Mouse (Mus musculus) CH12.LX (cell line): ENCODE measurements around the gene Mms19. TPM values are rescaled to one million over a fixed set of nuclear protein-coding genes. Genes with fewer than 3 reads are reported as not detected.

Experiments
- DNase-seq: peaks from one replicate; pipeline ENCODE4 v3.0.0-alpha.2; 2013; ENCODE audit errors: extremely low read depth
- H3K27ac ChIP-seq: 2 replicates; pipeline ENCODE4 v1.5.1; 2012; ENCODE audit warnings: low read depth, mild to moderate bottlenecking, control low read depth, moderate library complexity; ENCODE audit not compliant: insufficient read depth
- H3K27me3 ChIP-seq: replicated peaks from 2 replicates; pipeline ENCODE3; 2012; ENCODE audit warnings: inconsistent platforms
- H3K36me3 ChIP-seq, 2 experiments: replicated peaks in 1 of 2; 2 replicates each; pipeline versions ENCODE3 to v1.6.1; 2012; ENCODE audit warnings: inconsistent platforms in 1 of 2, low read length in 1 of 2, mild to moderate bottlenecking in 1 of 2, mixed read lengths in 1 of 2, moderate library complexity in 1 of 2; ENCODE audit not compliant: control insufficient read depth in 1 of 2, insufficient read depth in 1 of 2
- H3K4me1 ChIP-seq, 2 experiments: 2 replicates each; pipeline ENCODE4 v1.6.1; 2012; ENCODE audit warnings: inconsistent platforms in 1 of 2, moderate library complexity in 1 of 2; ENCODE audit not compliant: insufficient read depth in 2 of 2, control insufficient read depth in 1 of 2
- H3K4me2 ChIP-seq: 2 replicates; pipeline ENCODE4 v1.6.1; 2012; ENCODE audit warnings: low read depth, mild to moderate bottlenecking, control low read depth; ENCODE audit not compliant: poor library complexity, insufficient read depth, severe bottlenecking
- H3K4me3 ChIP-seq, 3 experiments: fragments of 150-350 bp in 1 of 3; sonication (generic) in 1 of 3; replicated peaks in 1 of 3; 2 replicates each; pipeline versions ENCODE3 to v1.5.1; 2011 to 2012; ENCODE audit warnings: low read depth in 2 of 3, low read length in 2 of 3, mild to moderate bottlenecking in 2 of 3, moderate library complexity in 2 of 3, control low read depth in 1 of 3, improper control_type of control experiment in 1 of 3, inconsistent platforms in 1 of 3, mixed read lengths in 1 of 3; ENCODE audit not compliant: poor library complexity in 1 of 3
- H3K79me2 ChIP-seq: replicated peaks from 2 replicates; pipeline ENCODE4 v1.6.1; 2012; ENCODE audit warnings: mild to moderate bottlenecking, moderate library complexity; ENCODE audit not compliant: control insufficient read depth, poor library complexity, insufficient read depth, severe bottlenecking; ENCODE audit errors: extremely low read depth
- H3K9ac ChIP-seq: 2 replicates; pipeline ENCODE4 v1.6.1; 2012; ENCODE audit warnings: low read depth, mild to moderate bottlenecking, control low read depth, moderate library complexity; ENCODE audit not compliant: insufficient read depth
- H3K9me3 ChIP-seq: replicated peaks from 2 replicates; pipeline ENCODE3; 2012; ENCODE audit warnings: low read length, inconsistent platforms, mixed read lengths
- BHLHE40 ChIP-seq: IDR thresholded peaks from 2 replicates; pipeline ENCODE4 v1.6.1; 2011; ENCODE audit warnings: mild to moderate bottlenecking, low read depth, low read length, improper control_type of control experiment
- CHD2 ChIP-seq: IDR thresholded peaks from 2 replicates; pipeline ENCODE4 v1.6.1; 2011; ENCODE audit warnings: low read length, improper control_type of control experiment
- CTCF ChIP-seq, 2 experiments: IDR thresholded peaks in 1 of 2; conservative IDR thresholded peaks in 1 of 2; 2 replicates each; pipeline ENCODE4 v1.5.1; 2011 to 2012; ENCODE audit warnings: low read depth in 2 of 2, low read length in 2 of 2, improper control_type of control experiment in 1 of 2, inconsistent platforms in 1 of 2, mild to moderate bottlenecking in 1 of 2, moderate library complexity in 1 of 2
- E2F4 ChIP-seq: IDR thresholded peaks from 2 replicates; pipeline ENCODE4 v1.6.1; 2011; ENCODE audit warnings: low read depth, low read length, improper control_type of control experiment; ENCODE audit not compliant: insufficient replicate concordance
- ELF1 ChIP-seq: IDR thresholded peaks from 2 replicates; pipeline ENCODE4 v1.6.1; 2014; ENCODE audit warnings: low read depth, mild to moderate bottlenecking, inconsistent platforms, low read length, improper control_type of control experiment
- EP300 ChIP-seq: IDR thresholded peaks from 2 replicates; pipeline ENCODE4 v1.6.1; 2011; ENCODE audit warnings: low read length, improper control_type of control experiment
- ETS1 ChIP-seq: conservative IDR thresholded peaks from 2 replicates; pipeline ENCODE4 v1.6.1; 2012; ENCODE audit warnings: low read depth, mild to moderate bottlenecking, inconsistent platforms, low read length, improper control_type of control experiment, moderate library complexity
- GABPA ChIP-seq: IDR thresholded peaks from 2 replicates; pipeline ENCODE4 v1.6.1; 2012; ENCODE audit warnings: low read depth, low read length, improper control_type of control experiment, inconsistent platforms; ENCODE audit not compliant: insufficient replicate concordance
- JUND ChIP-seq: conservative IDR thresholded peaks from 2 replicates; pipeline ENCODE4 v1.6.1; 2011; ENCODE audit warnings: low read depth, low read length, improper control_type of control experiment
- KAT2A ChIP-seq: IDR thresholded peaks from 2 replicates; pipeline ENCODE4 v1.6.1; 2012; ENCODE audit warnings: low read length, improper control_type of control experiment, inconsistent platforms; ENCODE audit not compliant: insufficient replicate concordance
- MAX ChIP-seq: IDR thresholded peaks from 2 replicates; pipeline ENCODE4 v1.6.1; 2011; ENCODE audit warnings: low read length, improper control_type of control experiment
- MXI1 ChIP-seq: IDR thresholded peaks from 2 replicates; pipeline ENCODE4 v1.6.1; 2011; ENCODE audit warnings: mild to moderate bottlenecking, low read depth, low read length, improper control_type of control experiment
- MYC ChIP-seq: IDR thresholded peaks from 2 replicates; pipeline ENCODE4 v1.6.1; 2011; ENCODE audit warnings: low read depth, mild to moderate bottlenecking, improper control_type of control experiment, low read length
- NELFE ChIP-seq: IDR thresholded peaks from 2 replicates; pipeline ENCODE4 v1.6.1; 2011; ENCODE audit warnings: low read depth, low read length, improper control_type of control experiment
- NRF1 ChIP-seq: IDR thresholded peaks from 2 replicates; pipeline ENCODE4 v1.6.1; 2014; ENCODE audit warnings: low read depth, mild to moderate bottlenecking, inconsistent platforms, low read length, improper control_type of control experiment, moderate library complexity
- POLR2A ChIP-seq: IDR thresholded peaks from 2 replicates; pipeline ENCODE4 v1.6.1; 2011; ENCODE audit warnings: low read depth, mild to moderate bottlenecking, improper control_type of control experiment, low read length
- POLR2AphosphoS2 ChIP-seq: IDR thresholded peaks from 2 replicates; pipeline ENCODE4 v1.6.1; 2011; ENCODE audit warnings: low read depth, low read length, improper control_type of control experiment
- RAD21 ChIP-seq: IDR thresholded peaks from 2 replicates; pipeline ENCODE4 v1.6.1; 2011; ENCODE audit warnings: low read depth, mild to moderate bottlenecking, low read length, improper control_type of control experiment, moderate library complexity
- RCOR1 ChIP-seq: conservative IDR thresholded peaks from 2 replicates; pipeline ENCODE4 v1.6.1; 2012; ENCODE audit warnings: low read depth, mild to moderate bottlenecking, inconsistent platforms, low read length, improper control_type of control experiment
- SIN3A ChIP-seq: IDR thresholded peaks from 2 replicates; pipeline ENCODE4 v1.6.1; 2012; ENCODE audit warnings: low read length, improper control_type of control experiment, inconsistent platforms
- SMC3 ChIP-seq: IDR thresholded peaks from 2 replicates; pipeline ENCODE4 v1.6.1; 2011; ENCODE audit warnings: low read depth, low read length, improper control_type of control experiment
- TCF12 ChIP-seq: IDR thresholded peaks from 2 replicates; pipeline ENCODE4 v1.6.1; 2014; ENCODE audit warnings: low read depth, mild to moderate bottlenecking, inconsistent platforms, low read length, improper control_type of control experiment
- UBTF ChIP-seq: IDR thresholded peaks from 2 replicates; pipeline ENCODE4 v1.6.1; 2012; ENCODE audit warnings: low read depth, mild to moderate bottlenecking, inconsistent platforms, low read length, improper control_type of control experiment, moderate library complexity
- USF2 ChIP-seq: conservative IDR thresholded peaks from 2 replicates; pipeline ENCODE4 v1.6.1; 2011; ENCODE audit warnings: low read depth, low read length, improper control_type of control experiment
- ZKSCAN1 ChIP-seq: IDR thresholded peaks from 2 replicates; pipeline ENCODE4 v1.6.1; 2012; ENCODE audit warnings: low read depth, inconsistent platforms, low read length, improper control_type of control experiment, borderline replicate concordance
- dilution Hi-C: fragments of 300-500 bp; cut with MboI; formaldehyde crosslinking; loops from 2 replicates; pipeline ENCODE4 v1.14.3; 2020; ENCODE audit warnings: low sequenced_read_pairs; ENCODE audit not compliant: extremely low pct_unique_long_range_greater_than_20kb, extremely low pct_ligation_motif_present
- in situ Hi-C: fragments of 300-500 bp; cut with MboI; formaldehyde crosslinking; loops from 3 replicates; pipeline ENCODE4 v1.14.3; 2019; ENCODE audit warnings: low sequenced_read_pairs, low pct_ligation_motif_present, low pct_unique_long_range_greater_than_20kb, mixed read lengths
- polyA plus RNA-seq: library from polyadenylated mRNA; unstranded; fragments of >175 nt; gene quantifications from 2 replicates; pipeline ENCODE4 v1.2.1, GENCODE M21; 2012; ENCODE audit warnings: low read depth; ENCODE audit not compliant: insufficient read length
- total RNA-seq, 2 experiments: library from RNA; depleted of rRNA; stranded (reverse); fragments of 300-350 nt in 1 of 2; fragments of >200 nt in 1 of 2; gene quantifications; 2 replicates each; pipeline ENCODE4 v1.2.3; 2012 to 2014

The Mms19 gene
- total and polyA plus RNA-seq, 3 experiments: 32.1 to 46.3 (median 43.3) TPM

DNA sequence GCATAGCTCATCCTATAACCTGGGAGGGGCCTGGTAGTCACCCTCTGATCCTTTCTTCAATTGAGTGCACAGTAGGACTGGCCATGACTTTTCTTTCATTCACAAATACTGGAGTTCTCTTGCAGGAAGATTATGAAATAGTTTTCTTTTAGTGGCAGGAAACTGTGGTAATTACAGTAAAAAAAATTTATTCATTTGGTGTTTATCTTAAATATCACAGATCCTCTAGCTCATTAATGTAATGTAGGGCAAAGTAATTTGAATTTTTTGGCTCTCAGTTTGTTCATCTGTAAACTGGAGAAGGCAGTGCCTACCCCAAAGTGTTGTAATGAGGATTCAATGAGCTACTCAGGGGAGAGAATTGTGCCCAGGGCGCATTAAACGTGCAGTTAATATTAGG is 12.0 kb upstream of the Mms19 start:
- no peak for DNase-seq
- in situ Hi-C loops: no loop called here

DNA sequence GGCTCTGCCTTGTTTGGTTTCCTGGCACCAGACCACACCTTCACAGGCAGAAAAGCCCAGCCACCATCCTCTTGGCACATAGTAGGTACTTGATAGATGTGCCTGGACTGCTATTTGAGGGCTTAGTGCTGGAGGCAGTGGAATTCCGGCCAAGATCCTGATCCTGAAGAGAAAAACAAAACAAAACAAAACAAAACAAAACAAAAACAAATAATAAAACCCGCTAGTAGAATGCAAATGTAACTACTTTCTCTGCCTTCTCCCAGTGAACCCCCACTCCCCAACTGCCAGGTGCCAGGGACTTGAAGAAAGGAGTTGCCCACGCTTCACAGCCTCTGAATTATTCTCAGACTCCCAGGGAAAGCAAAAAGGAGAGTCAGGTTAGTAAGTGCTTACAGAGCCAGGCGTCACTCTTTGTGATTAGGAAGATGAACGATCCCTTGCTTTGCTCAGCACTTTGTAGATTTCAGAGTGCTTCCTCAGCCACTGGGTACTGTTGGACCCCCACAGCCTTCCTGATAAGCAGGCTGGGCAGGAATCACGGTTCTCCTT is 11.0 kb upstream of the Mms19 start:
- Histone ChIP-seq H3K36me3 (no peaks in the 10 kb centered on the region), H3K27ac (no peak overlapping the region), H3K4me3 (no peak overlapping the region), H3K79me2 (no peaks in the 10 kb centered on the region), H3K9ac (no peak overlapping the region), H3K4me2 (no peak overlapping the region)
- no peak for DNase-seq
- in situ Hi-C loops: no loop called here
- TF ChIP-seq GABPA (no peak), E2F4 (no peak), JUND (no peak), KAT2A (no peak), POLR2AphosphoS2 (no peak), CTCF (conservative IDR thresholded peaks at IDR 0.05 in 1 of 2, IDR thresholded peaks at IDR 0.05 in 1 of 2; ENCODE audit: low read depth in 2 of 2, low read length in 2 of 2) (no peak), MAX (no peak), TCF12 (no peak), CHD2 (no peak), MYC (no peak), ZKSCAN1 (no peak), USF2 (no peak), RCOR1 (no peak)
- TF ChIP-seq, all 38 proteins: peak for 0
- peaks cover 0 to 6% of the 10 kb centered on the region in 2 experiments; a peak in 1 of 4 replicates for H3K4me1 ChIP-seq
- H3K27me3 ChIP-seq: no peaks in the 10 kb centered on the region
- dilution Hi-C loops: no loop called here
- H3K9me3 ChIP-seq: no peaks in the 10 kb centered on the region

More for the DNA sequence above, 12.0 kb upstream of the Mms19 start:
- no peak for TF ChIP-seq ZKSCAN1
- TF ChIP-seq SIN3A: no peak
- H3K4me2 ChIP-seq: no peak overlapping the region
- dilution Hi-C loops: no loop called here
- H3K27ac ChIP-seq: no peak overlapping the region
- H3K4me1 ChIP-seq: peaks cover 0 to 6% of the 10 kb centered on the region in 2 experiments; a peak in 1 of 4 replicates
- H3K36me3 ChIP-seq: no peaks in the 10 kb centered on the region
- no peaks in the 10 kb centered on the region for H3K9me3 ChIP-seq
- H3K4me3 ChIP-seq: no peak overlapping the region
- H3K9ac ChIP-seq: no peak overlapping the region
- no peaks in the 10 kb centered on the region for H3K79me2 ChIP-seq
- no peaks in the 10 kb centered on the region for H3K27me3 ChIP-seq

DNA sequence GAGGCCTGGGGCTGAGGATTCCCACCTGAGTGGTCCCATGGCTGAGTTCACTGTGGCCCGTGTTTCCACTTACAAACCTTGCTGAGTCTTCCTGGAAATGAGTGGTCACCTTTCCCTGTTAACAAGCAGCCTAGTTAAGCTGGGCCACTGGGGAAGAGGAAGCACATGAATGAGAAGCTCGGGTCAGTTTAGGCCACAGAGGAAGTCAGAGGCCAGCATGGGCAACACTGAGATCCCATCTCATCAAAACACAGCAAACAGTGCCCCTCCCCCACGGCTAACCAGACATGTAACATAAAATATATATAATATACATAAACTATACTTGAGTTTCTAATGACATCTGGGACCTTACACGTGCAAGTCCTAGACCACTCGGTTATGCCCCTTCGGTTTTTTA is 8.9 kb upstream of the Mms19 start:
- Histone ChIP-seq H3K4me2 (no peak overlapping the region), H3K9ac (no peak overlapping the region), H3K36me3 (no peaks in the 10 kb centered on the region), H3K27ac (no peak overlapping the region), H3K79me2 (no peaks in the 10 kb centered on the region), H3K27me3 (no peaks in the 10 kb centered on the region), H3K4me1 (peaks cover 0 to under 1% of the 10 kb centered on the region in 2 experiments; a peak in 1 of 4 replicates), H3K4me3 (no peak overlapping the region), H3K9me3 (no peaks in the 10 kb centered on the region)
- dilution Hi-C loops: no loop called here
- in situ Hi-C loops: loop anchor here (5.0 kb wide), 2 partner anchors 37 to 58 kb away; partner anchors contain the start of genes Exosc1 and Zdhhc16
- DNase-seq: no peak
- no peak for TF ChIP-seq UBTF
- no peak for TF ChIP-seq NELFE
- TF ChIP-seq MXI1: no peak
- TF ChIP-seq POLR2A: no peak
- no peak for TF ChIP-seq JUND
- TF ChIP-seq USF2: no peak
- no peak for TF ChIP-seq EP300
- no peak for TF ChIP-seq ETS1
- no peak for TF ChIP-seq BHLHE40
- no peak for TF ChIP-seq NRF1
- no peak for TF ChIP-seq RCOR1
- no peak for TF ChIP-seq SMC3
- TF ChIP-seq POLR2AphosphoS2: no peak
- TF ChIP-seq SIN3A: no peak
- TF ChIP-seq TCF12: no peak
- no peak for TF ChIP-seq MYC
- no peak for TF ChIP-seq CHD2
- TF ChIP-seq ELF1: no peak
- TF ChIP-seq RAD21: no peak
